Mouse (Mus musculus) kidney, adult 8-10 months (tissue): ENCODE measurements around the gene Eif4ebp2.

ENCODE experiments used
- DNase-seq, 2 experiments: peaks; one replicate each; pipeline ENCODE4 v3.0.0; 2022

Gene Eif4ebp2

DNA sequence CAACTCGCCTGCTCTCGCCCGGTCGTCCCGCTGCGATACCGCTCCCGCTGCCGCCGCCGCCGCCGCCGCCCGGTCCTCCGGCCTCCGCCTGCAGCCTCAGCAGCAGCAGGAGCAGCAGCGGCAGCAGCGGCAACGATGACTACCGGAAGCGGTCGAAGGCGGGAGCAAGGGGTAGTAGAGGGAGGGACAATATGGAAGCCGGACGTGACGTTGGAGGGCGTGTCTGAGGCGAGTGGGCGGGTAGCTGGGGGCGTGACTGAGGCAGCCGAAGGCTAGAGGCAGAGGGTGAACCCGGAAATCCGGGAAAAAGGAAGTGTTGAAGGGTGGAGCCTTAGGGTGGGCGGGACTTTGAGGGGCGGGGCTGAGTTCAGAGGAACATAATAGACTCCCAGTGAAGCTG lies at the start of gene Eif4ebp2:
Eif4ebp2 (minus strand) TSS at position 17 of the 400 bp plus-strand sequence.
- peak; percentile 98 to 99 for DNase-seq

DNA sequence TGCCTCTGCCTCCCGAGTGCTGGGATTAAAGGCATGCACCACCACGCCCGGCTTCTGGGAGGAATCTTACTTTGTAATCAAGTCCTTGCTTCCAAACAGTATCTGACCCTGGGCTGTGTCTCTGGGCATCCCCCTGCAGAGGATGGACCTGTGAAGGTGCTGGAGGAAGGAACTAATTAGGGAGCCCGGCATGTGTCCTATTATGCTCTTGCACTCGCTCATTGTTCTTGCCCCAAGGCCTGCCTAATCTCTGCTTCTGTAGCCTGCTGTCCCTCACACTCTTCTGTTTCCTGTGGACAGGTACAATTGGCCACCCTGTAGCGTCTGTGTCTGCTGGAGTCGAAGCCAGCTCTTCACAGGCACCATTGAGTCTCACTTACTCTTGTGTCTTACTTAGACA lies 48.3 kb upstream of the Eif4ebp2 start:
- DNase-seq: no peak

DNA sequence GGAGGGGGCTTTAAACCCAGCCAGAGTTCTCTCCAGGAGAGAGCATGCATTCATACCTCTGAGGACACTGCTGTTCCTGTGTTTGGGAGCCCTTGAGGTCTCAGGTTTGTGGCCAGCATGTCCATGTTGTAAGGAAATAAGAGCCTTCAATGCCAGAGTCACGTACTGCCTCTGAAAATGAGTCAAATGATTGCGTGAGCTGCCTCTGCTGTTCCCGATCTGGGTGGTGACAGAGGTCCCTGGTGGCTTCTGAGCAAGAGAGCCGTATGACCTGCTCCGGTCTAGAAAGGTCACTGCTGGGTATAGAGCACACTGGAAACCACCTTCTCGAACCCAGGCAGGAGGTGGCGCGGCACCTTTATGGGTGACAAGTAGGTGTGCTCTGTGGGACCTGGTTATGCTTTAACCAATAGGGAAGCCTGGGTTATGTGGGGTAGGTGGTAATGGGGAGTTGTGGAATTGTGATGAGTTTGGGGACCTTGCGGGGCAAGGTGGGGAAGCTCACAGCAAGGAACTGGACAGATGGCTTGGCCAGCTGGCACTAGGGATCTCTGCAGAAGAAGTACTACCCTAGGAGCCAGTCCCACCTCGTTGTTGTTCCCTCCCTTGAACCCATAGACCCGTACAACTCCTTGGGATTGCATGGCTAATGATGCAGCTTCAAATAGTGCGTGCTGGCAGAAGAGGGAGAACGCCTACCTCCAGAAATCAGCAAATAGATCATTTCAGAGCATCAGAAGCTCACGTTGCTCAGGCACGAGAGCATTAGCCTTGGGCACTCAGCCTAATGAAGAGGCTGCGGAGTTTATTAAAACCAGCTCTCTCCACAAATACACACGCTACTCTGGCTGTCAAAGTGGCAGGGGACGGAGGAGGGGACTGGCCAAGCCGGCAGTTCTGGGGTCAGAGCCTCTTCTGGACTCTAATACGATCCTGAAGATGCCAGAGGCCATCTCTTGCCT lies 47.3 kb upstream of the Eif4ebp2 start:
- DNase-seq: no peak

DNA sequence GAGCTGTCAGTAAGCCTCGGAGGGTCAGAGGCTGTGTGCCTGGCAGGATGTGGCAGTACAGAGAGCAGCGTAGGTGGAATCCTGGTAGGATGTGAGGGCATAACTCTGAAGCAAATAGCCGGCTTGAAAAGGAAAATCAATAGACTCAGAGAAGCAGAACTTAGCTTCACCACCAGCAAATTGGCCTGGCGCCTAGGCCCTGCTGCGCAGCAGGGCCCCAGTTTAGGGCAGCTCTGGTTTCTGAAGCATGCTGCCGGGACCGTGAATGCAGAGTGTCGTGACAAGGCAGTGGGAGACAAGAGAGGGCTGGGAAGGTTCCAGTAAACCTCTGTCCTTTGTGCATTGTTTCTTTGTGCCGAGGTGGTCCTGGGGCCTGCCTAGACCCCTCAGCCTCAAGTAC lies 43.8 kb upstream of the Eif4ebp2 start:
- no peak for DNase-seq

DNA sequence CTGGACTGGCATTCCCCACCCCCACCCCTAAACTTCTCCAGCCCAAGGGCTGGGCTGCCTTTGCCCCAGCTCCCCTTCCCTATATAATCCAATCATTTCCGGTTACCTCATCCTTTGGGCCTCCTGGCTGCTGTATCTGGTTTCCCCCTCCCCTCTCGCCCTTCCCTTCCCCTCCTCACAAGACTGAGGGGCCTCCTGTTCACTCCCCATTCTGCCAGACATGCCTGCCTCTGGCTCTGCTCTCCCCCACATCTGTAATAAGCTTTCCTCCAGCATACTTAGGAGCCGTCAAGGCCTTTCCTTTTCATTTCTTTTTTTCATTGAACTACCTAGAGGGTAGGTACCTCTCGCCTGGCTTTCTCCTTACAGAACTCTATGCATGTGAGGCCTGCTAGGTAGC lies 43.0 kb upstream of the Eif4ebp2 start:
- DNase-seq: no peak

DNA sequence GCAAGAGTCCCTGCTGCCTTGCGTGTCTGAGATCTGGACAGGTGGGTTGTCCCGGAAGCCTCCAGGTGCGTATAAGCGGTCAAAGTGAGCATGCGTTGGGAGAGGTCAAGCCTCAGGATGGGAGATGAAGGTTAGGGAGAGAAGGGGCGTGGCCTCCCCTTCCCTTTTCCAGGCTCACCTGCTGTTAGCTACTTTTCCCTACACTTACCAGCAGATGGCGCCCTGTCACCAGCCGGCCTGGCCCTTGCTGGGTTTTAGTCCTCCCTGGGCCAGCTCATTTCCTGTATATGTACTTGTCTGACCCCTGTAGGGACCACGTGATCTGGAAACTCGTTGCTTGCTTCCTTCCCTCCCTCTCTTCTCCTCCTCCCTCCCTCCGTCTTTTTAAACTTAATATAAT lies 39.6 kb upstream of the Eif4ebp2 start:
- peak; percentile 73 to 79 for DNase-seq

DNA sequence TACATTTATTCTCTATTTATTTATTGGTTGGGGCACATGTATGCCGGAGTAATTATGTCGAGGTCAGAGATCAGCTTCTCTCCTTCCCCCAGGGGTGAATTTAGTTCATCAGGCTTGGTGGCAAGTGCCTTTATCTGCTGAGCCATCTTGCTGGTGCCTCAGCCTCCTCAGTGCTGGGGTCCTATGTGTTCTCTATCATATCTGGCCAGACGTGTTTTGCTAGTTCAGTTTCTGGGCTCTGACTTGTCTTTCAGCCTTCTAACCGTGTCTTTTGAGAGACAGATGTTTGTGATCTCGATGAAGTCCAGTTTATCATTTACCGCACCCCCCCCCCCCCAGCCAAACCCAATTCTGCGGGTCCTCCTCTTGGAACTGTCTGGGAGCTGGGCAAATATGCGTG lies 39.1 kb upstream of the Eif4ebp2 start:
- DNase-seq: no peak

DNA sequence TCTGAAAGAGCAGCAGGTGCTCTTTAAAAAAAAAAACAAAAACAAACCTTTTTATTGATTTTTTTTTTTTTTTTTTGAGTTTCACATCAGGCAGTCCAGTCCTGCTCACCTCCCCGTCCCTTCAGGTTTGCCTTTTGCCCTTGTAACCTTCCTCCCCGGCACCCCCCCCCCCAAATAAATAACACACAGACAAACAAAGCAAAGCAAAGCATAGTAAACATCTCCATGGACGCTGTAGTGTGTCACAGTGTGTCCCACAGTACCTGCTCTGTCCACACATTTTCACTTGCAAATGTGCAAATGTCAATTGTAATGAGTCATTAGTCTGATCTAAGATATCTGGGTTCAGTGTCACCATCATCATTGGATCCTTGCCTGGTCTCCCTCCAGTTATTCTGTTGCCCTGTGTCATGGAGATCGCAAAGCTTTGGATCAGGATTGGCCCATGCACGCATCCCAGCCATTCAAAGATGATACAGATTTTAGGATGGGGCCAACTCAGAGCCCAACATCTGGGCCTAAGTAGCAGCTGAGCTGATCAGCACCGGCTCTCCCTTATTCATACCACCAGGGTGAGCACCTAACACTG lies 36.2 kb upstream of the Eif4ebp2 start:
- DNase-seq: no peak

DNA sequence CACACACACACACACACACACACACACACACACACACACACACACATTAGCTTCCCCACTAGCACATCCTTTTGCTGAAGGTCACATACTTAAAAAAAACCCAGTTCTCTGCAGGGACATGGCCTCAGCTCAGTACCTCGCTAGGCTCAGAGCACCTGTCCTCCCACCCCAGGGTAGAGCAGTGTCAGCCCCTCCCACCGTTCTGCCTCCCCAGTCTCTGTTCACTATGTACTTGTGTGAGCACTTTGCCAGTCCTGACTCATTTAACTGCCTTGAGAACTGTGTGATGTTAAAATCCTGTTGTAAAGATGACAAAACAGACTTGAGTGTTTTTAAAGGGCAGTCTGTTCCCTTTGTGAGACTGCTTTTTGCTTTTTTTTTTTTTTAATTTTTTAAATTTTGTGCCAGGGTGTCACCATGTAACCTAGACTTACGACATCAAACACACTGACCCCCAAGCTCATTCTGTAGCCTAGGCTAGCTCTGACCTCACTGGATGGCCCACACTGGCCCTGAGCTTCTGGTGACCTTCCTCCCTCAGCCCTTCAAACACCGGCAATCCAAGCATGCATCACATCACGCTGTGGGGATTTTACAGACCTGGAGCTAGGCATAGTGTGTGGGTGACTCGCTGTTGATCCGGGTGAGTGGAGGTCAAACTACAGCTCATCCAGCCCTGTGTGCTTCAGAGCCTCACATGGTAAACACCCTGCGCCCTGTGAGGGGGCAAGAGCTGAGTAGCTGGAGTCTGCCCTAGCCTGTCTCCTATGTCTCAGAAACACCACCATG lies 34.3 kb upstream of the Eif4ebp2 start:
- DNase-seq: no peak

DNA sequence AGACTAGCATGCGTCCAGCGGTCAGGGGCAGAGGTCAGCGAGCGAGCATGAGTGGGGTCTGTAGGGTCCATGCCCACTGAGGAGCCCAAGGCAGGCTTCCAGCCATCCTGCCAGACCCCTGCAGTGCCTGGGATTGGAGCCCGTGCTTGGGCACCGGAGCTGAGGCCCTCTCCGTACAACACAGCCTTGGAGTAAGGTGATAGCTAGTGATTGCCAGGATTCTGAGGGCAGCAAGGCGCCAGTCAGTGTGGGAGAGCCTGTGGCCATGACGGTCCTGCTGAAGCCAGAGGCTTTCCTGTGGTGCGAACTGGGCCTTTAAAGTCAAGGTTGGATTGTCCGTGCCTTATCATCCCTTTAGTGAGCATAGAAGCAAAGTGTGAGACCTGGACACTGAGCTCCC lies 32.3 kb upstream of the Eif4ebp2 start:
- DNase-seq: no peak

DNA sequence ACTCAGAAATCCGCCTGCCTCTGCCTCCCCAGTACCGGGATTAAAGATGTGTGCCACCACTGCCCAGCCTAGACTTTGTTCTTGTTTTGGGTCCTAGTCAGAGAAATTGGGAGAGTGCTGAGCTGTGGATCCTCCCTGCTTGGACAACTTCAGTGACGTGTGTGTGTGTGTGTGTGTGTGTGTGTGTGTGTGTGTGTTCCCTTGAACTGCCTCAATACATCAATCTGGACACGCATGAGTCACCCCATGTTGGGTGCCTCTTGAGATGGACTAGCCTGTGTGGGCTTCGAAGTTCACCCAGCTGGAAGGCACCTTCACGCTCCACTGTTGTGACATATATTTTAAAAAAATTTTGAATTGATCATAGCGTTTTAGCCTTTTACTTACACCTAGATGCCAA lies 30.3 kb upstream of the Eif4ebp2 start:
- no peak for DNase-seq

DNA sequence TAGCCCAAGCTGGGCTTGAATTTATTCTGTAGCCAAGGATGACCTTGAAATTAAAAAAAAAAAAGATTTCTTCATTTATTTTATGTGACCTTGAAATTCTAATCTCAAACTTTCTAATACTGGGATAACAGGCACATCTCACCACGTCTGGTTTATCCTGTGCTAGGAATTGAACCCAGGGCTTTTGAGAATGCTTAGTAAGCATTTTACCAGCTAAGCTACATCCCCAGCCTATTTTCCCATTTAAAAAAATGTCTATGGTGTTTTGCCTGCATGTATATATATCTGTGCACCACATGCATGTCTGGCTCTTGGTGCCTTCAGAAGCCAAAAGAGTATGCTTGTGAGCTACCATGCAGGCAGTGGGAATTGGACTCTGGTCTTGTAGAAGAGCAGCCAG lies 28.0 kb upstream of the Eif4ebp2 start:
- DNase-seq: no peak

DNA sequence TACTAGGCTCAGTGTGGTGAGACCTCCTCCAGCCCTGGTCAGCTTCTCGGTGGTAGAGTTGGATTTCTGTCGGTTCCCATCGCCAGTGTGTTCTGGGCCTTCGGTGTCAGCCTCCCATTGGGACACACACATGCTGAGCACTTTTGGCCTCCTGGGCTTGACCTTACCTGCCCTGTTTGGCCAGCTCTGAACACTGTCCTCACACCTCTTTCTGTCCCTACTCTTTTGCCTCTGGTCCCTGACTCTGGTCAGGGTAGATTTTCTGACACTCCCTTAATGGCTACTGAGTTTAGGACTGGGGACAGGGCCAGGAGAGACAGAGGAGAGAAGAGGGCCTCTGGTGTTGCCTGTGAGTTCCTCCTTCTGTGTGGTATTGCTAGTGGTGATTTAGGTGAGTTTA lies 27.5 kb upstream of the Eif4ebp2 start:
- no peak for DNase-seq

DNA sequence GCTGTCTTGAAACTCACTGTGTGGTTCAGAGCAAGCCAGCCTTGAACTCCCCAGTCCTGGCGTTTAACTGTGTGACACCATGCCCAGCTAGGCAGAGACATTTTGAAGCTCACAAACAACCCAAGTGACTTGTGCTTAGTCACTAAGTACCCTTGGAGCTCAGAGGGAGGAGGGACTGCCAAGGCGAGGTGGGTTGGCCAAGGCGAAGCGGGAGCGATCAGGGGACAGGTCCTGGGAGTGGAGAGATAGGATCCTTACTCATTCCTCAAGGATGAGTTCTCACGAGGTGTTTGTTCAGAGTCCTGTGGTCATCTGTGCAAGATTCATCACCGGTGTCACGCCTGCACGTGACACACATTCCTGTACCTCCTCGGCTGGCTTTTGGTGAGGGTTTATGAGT lies 27.0 kb upstream of the Eif4ebp2 start:
- DNase-seq: no peak

DNA sequence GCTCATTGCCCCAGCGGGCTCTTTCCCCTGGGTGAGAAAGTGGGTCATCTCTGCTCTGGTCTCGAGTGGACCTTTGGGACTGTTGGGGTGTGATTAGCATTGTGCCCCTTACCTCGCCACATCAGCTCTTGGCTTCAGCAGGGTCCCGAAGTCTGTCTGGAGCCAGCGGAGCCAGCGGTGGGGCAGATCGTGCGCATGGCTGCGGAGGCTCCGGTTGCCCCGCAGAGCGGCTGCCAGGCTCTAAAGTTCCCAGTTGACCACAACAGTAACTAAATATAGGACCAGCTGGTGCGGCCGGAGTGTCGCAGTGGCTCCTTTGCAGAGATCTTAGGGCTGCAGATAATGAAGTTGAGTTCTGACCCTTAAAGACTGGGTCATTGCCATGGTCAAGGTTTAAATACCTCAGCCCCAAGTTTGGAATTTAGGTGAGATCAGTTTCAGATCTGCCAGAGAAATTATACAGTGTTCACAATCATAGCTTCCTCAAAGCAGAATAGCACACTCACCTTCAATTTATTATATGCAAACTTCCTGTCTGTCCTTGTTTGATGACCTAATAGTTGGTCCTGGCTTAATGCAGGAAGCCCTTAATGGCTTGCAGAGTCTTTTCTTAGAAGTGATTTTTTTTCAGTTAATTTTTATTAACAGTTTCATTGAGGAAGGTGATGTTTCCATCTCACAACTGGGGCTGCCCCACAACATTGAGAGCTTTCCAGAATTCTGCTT lies 24.1 kb upstream of the Eif4ebp2 start:
- no peak for DNase-seq

DNA sequence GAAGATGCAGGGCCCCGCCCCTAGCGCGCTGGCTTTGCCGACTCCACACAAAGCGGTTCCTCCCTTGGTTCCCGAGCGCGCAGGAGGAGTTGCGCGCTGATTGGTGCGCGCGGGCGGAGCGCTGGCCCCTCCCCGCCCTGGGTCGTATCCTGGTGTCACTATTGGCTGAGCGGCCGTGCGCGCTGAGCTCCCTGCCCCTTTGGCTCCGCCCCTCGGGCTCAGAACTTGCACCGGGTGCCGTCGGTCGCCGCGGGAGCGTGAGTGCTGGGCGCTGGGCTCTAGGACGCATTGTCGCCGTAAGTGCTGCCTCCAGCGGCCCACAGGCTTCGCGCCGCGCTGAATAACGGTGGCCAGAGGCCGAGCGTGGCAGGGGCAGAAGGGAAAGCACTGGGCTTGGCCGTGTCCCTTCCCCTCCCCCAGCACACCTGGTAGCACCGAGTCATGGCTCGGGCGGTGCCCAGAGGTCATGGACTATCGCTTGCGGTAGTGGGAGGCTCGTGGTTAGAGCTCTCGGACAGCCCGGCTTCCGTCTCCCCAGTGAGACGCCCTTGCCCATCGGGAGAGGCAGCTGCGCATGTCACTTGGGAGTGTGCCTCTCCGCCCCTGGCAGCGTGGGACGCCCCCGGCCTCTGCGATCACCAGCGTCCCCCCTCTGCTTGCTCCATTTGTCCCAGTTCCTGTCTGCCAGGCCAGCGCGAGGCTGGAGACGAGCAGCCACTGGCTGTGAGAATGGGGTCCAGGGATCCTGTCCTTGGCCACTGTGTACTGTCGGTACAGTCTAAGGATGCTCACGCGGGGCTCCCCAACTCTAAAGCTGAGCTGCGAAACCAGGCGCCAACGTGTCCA lies 23.4 kb upstream of the Eif4ebp2 start, which contains the start of gene Lrrc20:
Lrrc20 (plus strand) TSS at position 208 of the 846 bp plus-strand sequence.
- DNase-seq: peak; percentile 90

DNA sequence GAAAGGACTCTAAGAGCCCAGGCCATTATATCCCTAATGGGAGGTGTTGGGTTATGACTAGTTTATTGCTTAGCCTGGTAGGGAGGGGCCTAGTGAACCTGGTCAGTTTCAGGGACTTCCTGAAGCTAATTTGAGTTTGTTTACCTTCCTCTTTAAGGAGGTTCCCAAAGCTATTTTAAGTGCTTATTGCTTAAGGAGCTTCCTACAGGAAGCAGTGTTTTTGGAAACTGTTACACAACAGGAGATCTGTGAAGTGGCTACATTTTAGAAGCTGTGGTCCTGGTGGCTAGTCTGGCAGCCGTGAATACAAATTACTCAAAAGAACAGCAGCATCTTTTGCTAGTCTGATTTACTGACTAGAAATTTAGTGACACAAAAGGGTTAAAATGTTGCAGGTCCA lies 21.9 kb upstream of the Eif4ebp2 start:
- no peak for DNase-seq

DNA sequence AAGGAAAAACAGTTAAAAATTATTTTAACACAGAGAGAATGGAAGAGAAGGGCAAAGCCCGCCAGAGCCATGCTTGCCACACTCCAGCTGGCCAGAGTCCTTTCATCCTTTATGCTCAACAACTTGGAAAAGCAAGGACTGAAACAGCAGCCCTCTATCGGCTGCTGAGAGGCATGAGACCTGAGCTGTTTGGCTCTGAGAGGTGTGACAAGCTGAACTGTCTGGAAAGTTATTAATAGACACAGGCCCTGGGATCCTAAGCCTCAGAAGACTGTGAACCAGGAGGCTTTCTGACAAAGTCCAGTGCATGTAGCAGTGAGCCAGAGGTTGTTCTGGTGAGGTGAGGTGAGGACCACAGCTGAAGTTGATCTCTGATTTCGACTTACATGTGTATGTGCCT lies 21.2 kb upstream of the Eif4ebp2 start:
- DNase-seq: no peak

DNA sequence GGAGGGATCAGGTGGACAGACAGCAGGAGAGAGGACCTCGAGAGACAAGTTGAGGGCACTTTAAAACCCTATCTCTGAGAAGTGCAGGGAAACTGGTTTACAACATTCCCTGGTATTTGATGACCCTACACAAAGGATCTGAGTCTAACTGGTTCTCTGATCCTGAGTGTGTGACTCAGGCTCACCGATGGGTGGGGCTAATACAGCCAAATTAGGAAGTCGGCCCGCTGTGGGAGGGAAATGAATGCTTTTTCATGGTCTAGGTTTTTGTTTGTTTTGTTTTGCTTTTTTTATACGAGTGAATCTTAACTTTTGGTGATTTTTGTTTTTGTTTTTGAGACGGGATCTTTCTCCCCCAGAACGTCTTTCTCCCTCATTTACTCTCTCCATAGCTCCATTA lies 16.4 kb upstream of the Eif4ebp2 start:
- DNase-seq: no peak

DNA sequence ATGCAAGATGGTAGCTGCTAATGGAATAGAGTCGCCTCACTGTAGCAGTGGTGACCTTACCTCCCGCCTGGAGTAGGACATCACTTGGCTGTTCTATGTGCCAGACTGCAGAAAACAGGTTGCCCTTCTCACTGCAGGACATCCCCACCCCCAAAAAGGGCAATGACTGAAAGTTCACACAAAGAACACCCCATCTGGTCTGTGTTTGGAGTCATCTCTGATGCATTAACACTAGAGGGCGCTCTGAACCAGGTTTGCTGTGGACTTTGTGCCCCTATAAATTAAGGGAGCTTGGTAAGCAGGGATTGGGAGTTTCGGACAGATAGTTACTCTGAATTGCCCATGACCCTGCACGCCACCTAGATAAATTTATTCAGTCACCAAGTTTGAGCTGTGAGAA lies 14.4 kb upstream of the Eif4ebp2 start:
- no peak for DNase-seq

DNA sequence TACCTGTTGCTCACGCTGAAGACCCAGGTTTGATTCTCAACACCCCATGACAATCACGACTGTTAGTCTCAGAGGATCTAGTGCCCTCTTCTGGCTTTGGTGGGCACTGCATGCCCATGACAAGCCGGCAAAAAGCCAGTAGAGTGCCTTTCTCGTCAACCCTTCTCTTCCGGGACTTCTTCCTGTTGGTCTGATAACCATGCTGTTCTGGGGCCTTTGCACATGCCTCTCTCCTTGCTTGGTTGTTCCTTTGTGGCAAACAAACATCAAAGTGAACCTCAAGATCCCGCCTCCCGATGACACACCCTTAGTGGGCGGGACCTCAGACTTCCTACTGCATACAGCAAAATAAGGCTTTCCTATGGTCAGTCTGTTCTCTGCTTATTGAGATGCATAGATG lies 13.8 kb upstream of the Eif4ebp2 start:
- no peak for DNase-seq

DNA sequence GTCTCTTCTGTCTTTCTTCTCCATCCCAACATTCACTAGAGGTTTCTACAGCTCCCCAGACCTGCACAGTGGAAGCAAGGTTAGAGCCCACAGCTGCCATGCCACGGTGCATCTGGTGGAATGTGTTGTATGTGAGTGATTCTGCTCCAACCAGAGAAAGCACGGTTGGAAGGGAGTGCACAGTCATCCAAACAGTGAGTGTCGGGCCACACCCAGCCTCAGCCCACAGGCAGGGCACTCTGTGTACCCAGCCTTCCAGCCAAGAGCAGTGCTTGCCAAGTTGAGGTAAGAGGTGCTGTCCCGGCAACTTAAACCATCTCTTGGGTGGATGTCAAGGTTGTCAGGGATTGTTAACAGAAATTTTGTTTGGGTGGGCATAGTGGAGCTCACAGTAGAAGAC lies 12.5 kb upstream of the Eif4ebp2 start:
- no peak for DNase-seq
